Mouse (Mus musculus): Measurements from ENCODE around the gene Pygm.

Gene Pygm

GRCm38 (mm10) chr19:6383470-6383869, 729 bp upstream of the Pygm start:
- in situ Hi-C loops (cut with MboI, MseI), result loop anchor here in 1 of 2 experiments (10.0 kb wide), 1 partner anchor 451 kb away; no protein-coding TSS in a partner anchor

GRCm38 (mm10) chr19:6384954-6385353, 755 bp downstream of the Pygm start:
- in situ Hi-C loops (cut with MboI, MseI), result loop anchor here in 1 of 2 experiments (10.0 kb wide), 1 partner anchor 450 kb away; no protein-coding TSS in a partner anchor

- in situ Hi-C loops (cut with MboI, MseI), result loop anchor here in 1 of 2 experiments (10.0 kb wide), 1 partner anchor 449 kb away; no protein-coding TSS in a partner anchor
These were observed 1.2 kb downstream of the Pygm start for GRCm38 (mm10) chr19:6385419-6385818.

DNA sequence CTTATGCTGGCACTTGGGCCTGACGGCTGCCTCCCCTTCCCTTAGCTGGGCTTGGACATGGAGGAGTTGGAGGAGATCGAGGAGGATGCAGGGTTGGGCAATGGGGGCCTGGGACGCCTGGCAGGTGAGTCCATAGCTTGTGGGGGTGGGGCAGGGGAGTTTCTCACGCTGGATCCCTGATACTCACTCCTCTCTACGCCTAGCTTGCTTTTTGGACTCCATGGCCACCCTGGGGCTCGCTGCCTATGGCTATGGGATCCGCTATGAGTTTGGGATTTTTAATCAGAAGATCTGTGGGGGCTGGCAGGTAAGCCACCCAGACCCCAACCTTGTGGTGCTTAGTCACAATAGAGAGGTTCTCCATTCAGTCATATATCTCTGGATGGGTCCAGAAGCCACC, 1.6 kb downstream of the Pygm start:
- in situ Hi-C loops (cut with MboI, MseI), result loop anchor here in 1 of 2 experiments (10.0 kb wide), 1 partner anchor 449 kb away; no protein-coding TSS in a partner anchor

DNA sequence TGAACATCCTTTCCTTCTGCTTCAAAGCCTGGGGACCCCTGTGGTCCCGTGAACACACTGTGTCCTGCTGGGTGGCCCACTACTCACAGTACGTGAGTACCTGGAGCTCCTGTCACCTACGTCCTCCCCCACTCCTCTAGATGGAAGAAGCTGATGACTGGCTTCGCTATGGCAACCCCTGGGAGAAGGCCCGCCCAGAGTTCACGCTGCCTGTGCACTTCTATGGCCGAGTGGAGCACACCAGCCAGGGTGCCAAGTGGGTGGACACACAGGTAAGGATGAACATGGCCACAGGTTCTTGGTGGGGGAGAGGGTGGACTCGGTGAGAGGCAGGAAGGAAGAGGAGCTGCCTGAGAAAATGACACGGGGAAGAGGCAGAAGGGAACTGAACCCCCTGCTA, 2.0 kb downstream of the Pygm start:
- in situ Hi-C loops (cut with MboI, MseI), result loop anchor here in 1 of 2 experiments (10.0 kb wide), 1 partner anchor 449 kb away; no protein-coding TSS in a partner anchor

GRCm38 (mm10) chr19:6388006-6388405, 3.8 kb downstream of the Pygm start:
- in situ Hi-C loops (cut with MboI, MseI), result loop anchor here in 1 of 2 experiments (10.0 kb wide), 1 partner anchor 447 kb away; no protein-coding TSS in a partner anchor

DNA sequence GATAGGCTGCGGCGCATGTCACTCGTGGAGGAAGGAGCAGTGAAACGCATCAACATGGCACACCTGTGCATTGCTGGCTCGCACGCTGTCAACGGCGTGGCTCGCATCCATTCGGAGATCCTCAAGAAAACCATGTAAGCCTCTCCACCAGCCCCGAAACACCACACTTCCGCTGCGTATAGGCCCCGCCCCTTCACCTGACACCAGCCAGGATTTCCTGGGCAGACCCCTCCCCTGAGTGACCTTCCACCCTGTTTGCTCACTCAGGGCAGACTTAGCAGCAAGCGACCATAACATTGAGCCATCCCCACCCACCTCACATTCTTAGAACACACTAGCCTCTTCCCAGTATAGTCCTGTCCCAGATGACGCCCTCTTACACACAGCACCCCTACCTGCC, 5.6 kb downstream of the Pygm start:
- in situ Hi-C loops (cut with MboI, MseI), result loop anchor here in 1 of 2 experiments (10.0 kb wide), 1 partner anchor 445 kb away; no protein-coding TSS in a partner anchor

DNA sequence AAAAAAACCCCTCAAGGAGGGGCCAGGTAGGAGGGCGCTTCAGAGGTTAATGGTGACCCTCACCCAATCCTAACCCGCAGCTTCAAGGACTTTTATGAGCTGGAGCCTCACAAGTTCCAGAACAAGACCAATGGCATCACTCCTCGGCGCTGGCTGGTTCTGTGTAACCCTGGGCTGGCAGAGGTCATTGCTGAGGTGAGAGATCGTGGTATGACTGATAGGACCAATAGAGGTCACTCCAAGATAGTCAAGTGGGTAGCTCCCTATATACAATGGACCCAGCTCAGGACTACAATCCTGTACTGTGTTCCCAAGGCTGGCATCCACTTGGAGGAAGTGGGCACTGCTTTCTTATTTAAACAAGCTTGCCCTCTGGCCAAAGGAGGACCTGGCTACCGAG, 6.1 kb downstream of the Pygm start:
- in situ Hi-C loops (cut with MboI, MseI), result no loop called here

- in situ Hi-C loops (cut with MboI, MseI), result no loop called here
These were observed 8.7 kb downstream of the Pygm start for GRCm38 (mm10) chr19:6392743-6393393.

GRCm38 (mm10) chr19:6393637-6394036, 9.4 kb downstream of the Pygm start:
- in situ Hi-C loops (cut with MboI, MseI), result no loop called here

DNA sequence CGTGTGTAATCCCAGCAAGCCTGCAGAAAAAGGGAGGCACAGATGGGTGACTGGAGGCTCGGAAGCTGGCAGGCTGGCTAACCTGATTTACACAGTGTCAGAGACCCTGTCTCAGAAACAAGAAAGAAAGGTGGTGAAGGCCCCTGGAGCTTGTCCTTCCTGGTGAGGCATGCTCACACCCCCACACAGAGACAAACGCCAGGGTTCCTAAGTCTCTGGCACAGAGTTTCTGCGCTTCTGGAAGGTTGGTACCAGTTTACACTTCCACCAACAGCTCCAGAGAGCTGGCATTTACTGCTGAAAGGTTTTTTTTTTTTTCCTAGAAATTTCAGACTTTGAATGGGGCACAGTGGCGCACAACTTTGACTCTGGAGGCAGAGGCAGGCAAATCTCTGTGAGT, 12.0 kb downstream of the Pygm start:
- in situ Hi-C loops (cut with MboI, MseI), result no loop called here

GRCm38 (mm10) chr19:6397582-6398249, 13.5 kb downstream of the Pygm start:
- in situ Hi-C loops (cut with MboI, MseI), result no loop called here

- in situ Hi-C loops (cut with MboI, MseI), result no loop called here
These were observed 14.5 kb downstream of the Pygm start for GRCm38 (mm10) chr19:6398447-6399284.

- in situ Hi-C loops (cut with MboI, MseI), result loop anchor here in 1 of 2 experiments (10.0 kb wide), 1 partner anchor 555 kb away; no protein-coding TSS in a partner anchor
These were observed 15.3 kb downstream of the Pygm start, which contains the start of gene Rasgrp2 for GRCm38 (mm10) chr19:6399285-6400095. TSS of gene Rasgrp2 (plus strand) at chr19:6399340.

- in situ Hi-C loops (cut with MboI, MseI), result loop anchor here in 1 of 2 experiments (10.0 kb wide), 1 partner anchor 554 kb away; no protein-coding TSS in a partner anchor
These were observed 16.2 kb downstream of the Pygm start for GRCm38 (mm10) chr19:6400096-6401086.

- in situ Hi-C loops (cut with MboI, MseI), result loop anchor here in 1 of 2 experiments (10.0 kb wide), 1 partner anchor 554 kb away; no protein-coding TSS in a partner anchor
These were observed 17.1 kb downstream of the Pygm start for GRCm38 (mm10) chr19:6401131-6401815.

DNA sequence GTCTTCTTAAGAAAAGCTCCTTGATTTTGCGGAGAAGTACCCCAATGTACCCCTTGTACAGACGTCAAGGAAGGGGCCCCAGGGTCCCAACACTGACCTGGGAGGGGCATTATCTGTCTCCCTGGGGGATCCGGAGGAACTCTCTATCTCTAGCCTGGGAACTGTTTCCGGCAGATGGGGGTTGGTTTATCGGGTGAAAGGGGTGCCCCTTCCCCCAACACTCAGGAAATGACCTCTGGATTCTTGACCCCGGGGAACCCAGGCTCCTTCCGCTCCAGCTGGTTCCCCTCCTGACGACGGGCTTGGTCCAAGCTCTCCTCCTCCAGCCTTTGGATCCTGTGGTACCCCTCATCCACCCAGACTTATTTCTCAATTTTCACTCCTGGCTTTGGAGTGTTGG, 17.8 kb downstream of the Pygm start:
- in situ Hi-C loops (cut with MboI, MseI), result loop anchor here in 1 of 2 experiments (10.0 kb wide), 1 partner anchor 553 kb away; no protein-coding TSS in a partner anchor

- in situ Hi-C loops (cut with MboI, MseI), result loop anchor here in 1 of 2 experiments (10.0 kb wide), 1 partner anchor 551 kb away; no protein-coding TSS in a partner anchor
These were observed 19.7 kb downstream of the Pygm start for GRCm38 (mm10) chr19:6403869-6404268.
